Mouse (Mus musculus) ES-E14 (cell line): ENCODE data around the gene Zmiz1. TPM values are rescaled to one million over a fixed set of nuclear protein-coding genes. Genes with fewer than 3 reads are reported as not detected.

ENCODE experiments used
- DNase-seq: peaks from one replicate; pipeline ENCODE4 v3.0.0-alpha.2; 2013; ENCODE audit warnings: low read depth, low spot score
- H3K27ac ChIP-seq: 2 replicates; pipeline ENCODE4 v1.5.1; 2012; ENCODE audit warnings: low read depth, mild to moderate bottlenecking, low read length, moderate library complexity, mixed read lengths; ENCODE audit not compliant: poor library complexity, insufficient read depth, severe bottlenecking
- H3K36me3 ChIP-seq: 2 replicates; pipeline ENCODE4 v1.6.1; 2012; ENCODE audit warnings: mild to moderate bottlenecking, low read length, moderate library complexity, mixed read lengths; ENCODE audit not compliant: control insufficient read depth, poor library complexity, insufficient read depth, severe bottlenecking
- H3K4me1 ChIP-seq, 2 experiments: fragments of 150-350 bp in 1 of 2; sonication (generic) in 1 of 2; 2 replicates each; pipeline ENCODE4 v1.6.1; 2012; ENCODE audit warnings: low read length in 2 of 2, mild to moderate bottlenecking in 1 of 2, mixed read lengths in 1 of 2; ENCODE audit not compliant: control insufficient read depth in 2 of 2, insufficient read depth in 2 of 2, poor library complexity in 1 of 2
- H3K4me3 ChIP-seq, 2 experiments: fragments of 150-350 bp in 1 of 2; sonication (generic) in 1 of 2; 2 replicates each; pipeline ENCODE4 v1.5.1; 2012; ENCODE audit warnings: low read length in 2 of 2, low read depth in 1 of 2, mild to moderate bottlenecking in 1 of 2, mixed read lengths in 1 of 2; ENCODE audit not compliant: insufficient read depth in 1 of 2, poor library complexity in 1 of 2, severe bottlenecking in 1 of 2
- H3K9ac ChIP-seq: 2 replicates; pipeline ENCODE4 v1.6.1; 2012; ENCODE audit warnings: low read depth, mild to moderate bottlenecking, low read length, mixed read lengths; ENCODE audit not compliant: poor library complexity, insufficient read depth, severe bottlenecking
- H3K9me3 ChIP-seq: fragments of 150-350 bp; sonication (generic); 2 replicates; pipeline ENCODE4 v1.6.1; 2012; ENCODE audit warnings: low read depth, mild to moderate bottlenecking, low read length; ENCODE audit not compliant: control insufficient read depth, insufficient read depth
- CHD2 ChIP-seq: IDR thresholded peaks from 2 replicates; pipeline ENCODE4 v1.6.1; 2014; ENCODE audit warnings: mild to moderate bottlenecking, low read depth, low read length, inconsistent platforms
- HCFC1 ChIP-seq: IDR thresholded peaks from 2 replicates; pipeline ENCODE4 v1.6.1; 2012; ENCODE audit warnings: low read length, inconsistent platforms, borderline replicate concordance; ENCODE audit not compliant: insufficient read depth
- MAFK ChIP-seq: IDR thresholded peaks from 2 replicates; pipeline ENCODE4 v1.6.1; 2014; ENCODE audit warnings: mild to moderate bottlenecking, low read depth, low read length, inconsistent platforms; ENCODE audit not compliant: insufficient read depth
- ZC3H11A ChIP-seq: IDR thresholded peaks from 2 replicates; pipeline ENCODE4 v1.6.1; 2012; ENCODE audit warnings: low read depth, mild to moderate bottlenecking, inconsistent platforms, low read length, borderline replicate concordance
- ZNF384 ChIP-seq: IDR thresholded peaks from 2 replicates; pipeline ENCODE4 v1.6.1; 2012; ENCODE audit warnings: low read depth, low read length, inconsistent platforms
- in situ Hi-C, 2 experiments: fragments of 600-800 bp; cut with MboI; formaldehyde crosslinking; loops; one replicate each; pipeline ENCODE4 v1.15.1; 2025; ENCODE audit warnings: low sequenced_read_pairs in 2 of 2, inconsistent platforms in 1 of 2; ENCODE audit not compliant: unreplicated experiment in 2 of 2
- total RNA-seq: library from RNA; depleted of rRNA; stranded (reverse); fragments of 300-350 nt; gene quantifications from 2 replicates; pipeline ENCODE4 v1.2.3, GENCODE M21; 2012; rRNA removed

The Zmiz1 gene
- total RNA-seq, 1 experiment = 16.9 TPM

DNA sequence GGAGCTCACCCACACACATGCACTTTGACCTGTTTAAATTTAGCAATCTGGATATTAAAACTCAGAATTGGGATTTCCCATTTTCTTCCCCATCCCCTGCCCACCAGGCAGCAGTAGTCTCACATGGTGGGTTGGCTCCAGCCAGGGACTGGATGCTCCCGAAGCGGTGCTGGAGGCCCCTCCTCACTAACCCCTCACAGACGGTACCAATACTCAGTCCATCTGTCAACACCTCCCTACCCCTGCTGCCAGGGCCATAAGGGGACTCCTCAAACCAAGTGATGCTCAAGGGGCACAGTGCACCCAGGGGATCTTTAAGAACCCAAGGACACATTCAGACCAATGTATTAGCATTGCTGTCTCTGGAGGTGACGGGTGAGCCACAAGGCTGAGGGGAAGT is 251.7 kb downstream of the Zmiz1 start:
- TF ChIP-seq MAFK = no peak
- TF ChIP-seq ZNF384 = no peak
- no peak for TF ChIP-seq HCFC1
- TF ChIP-seq ZC3H11A = no peak
- TF ChIP-seq CHD2 = no peak
- no peak for DNase-seq
- H3K9me3 ChIP-seq = no peaks in the 10 kb centered on the region
- no peak overlapping the region for H3K27ac ChIP-seq
- H3K36me3 ChIP-seq = peaks cover 4% of the 10 kb centered on the region; the same call in 1 of the 2 replicates
- no peak overlapping the region for H3K9ac ChIP-seq
- no peak overlapping the region for H3K4me3 ChIP-seq
- in situ Hi-C loops = no loop called here
- peaks cover 0 to 9% of the 10 kb centered on the region in 2 experiments; a peak in 1 of 4 replicates for H3K4me1 ChIP-seq

GRCm38 (mm10) chr14:25711177-25711576 is 252.2 kb downstream of the Zmiz1 start:
- peaks cover 0 to 9% of the 10 kb centered on the region in 2 experiments; a peak in 1 of 4 replicates for H3K4me1 ChIP-seq
- in situ Hi-C loops = no loop called here
- no peak for DNase-seq
- no peaks in the 10 kb centered on the region for H3K9me3 ChIP-seq
- H3K9ac ChIP-seq = no peak overlapping the region
- H3K36me3 ChIP-seq = peaks cover 4% of the 10 kb centered on the region; the same call in 1 of the 2 replicates
- TF ChIP-seq HCFC1 (no peak), CHD2 (no peak), MAFK (no peak), ZNF384 (no peak), ZC3H11A (no peak)
- H3K27ac ChIP-seq = no peak overlapping the region
- no peak overlapping the region for H3K4me3 ChIP-seq

- H3K4me3 ChIP-seq = no peak overlapping the region
- peaks cover 4% of the 10 kb centered on the region; the same call in 1 of the 2 replicates for H3K36me3 ChIP-seq
- in situ Hi-C loops = no loop called here
- TF ChIP-seq ZNF384 (no peak), HCFC1 (no peak), CHD2 (no peak), ZC3H11A (no peak), MAFK (no peak)
- peaks cover 0 to 9% of the 10 kb centered on the region in 2 experiments; a peak in 1 of 4 replicates for H3K4me1 ChIP-seq
- no peaks in the 10 kb centered on the region for H3K9me3 ChIP-seq
- H3K9ac ChIP-seq = no peak overlapping the region
- no peak overlapping the region for H3K27ac ChIP-seq
- DNase-seq = no peak
These were observed 252.6 kb downstream of the Zmiz1 start for GRCm38 (mm10) chr14:25711602-25712001.

DNA sequence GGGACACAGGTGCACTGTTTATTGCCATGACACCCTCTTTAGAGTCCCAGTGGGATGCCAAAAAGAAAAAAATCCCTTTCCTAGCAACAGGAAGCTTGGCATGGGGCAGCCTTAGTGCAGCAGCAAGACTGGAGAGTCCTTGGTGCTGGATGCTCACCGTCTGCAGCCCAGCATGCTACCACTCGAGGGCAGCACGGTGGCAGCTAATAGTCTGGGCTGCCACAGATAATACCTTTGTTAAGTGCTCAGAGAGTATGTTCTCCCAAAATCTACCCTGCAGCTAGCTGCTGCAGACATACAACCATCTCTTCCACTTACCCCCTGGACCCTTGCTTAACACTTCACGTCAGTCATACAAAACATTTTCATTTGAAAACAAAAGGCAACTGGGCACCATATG is 254.5 kb downstream of the Zmiz1 start:
- H3K9ac ChIP-seq = no peak overlapping the region
- H3K36me3 ChIP-seq = peaks cover 4% of the 10 kb centered on the region; the same call in 1 of the 2 replicates
- DNase-seq = no peak
- H3K4me3 ChIP-seq = no peak overlapping the region
- in situ Hi-C loops = no loop called here
- no peaks in the 10 kb centered on the region for H3K9me3 ChIP-seq
- H3K4me1 ChIP-seq = peaks cover 2 to 14% of the 10 kb centered on the region in 2 experiments; a peak in 1 of 4 replicates
- TF ChIP-seq HCFC1 (no peak), ZC3H11A (no peak), CHD2 (no peak), MAFK (no peak), ZNF384 (no peak)
- no peak overlapping the region for H3K27ac ChIP-seq

Other genes with a start within 250 kb of the Zmiz1 start
- gene Ppif, start 235.0 kb downstream of the Zmiz1 start, total RNA-seq = 24.9 and 27.0 TPM in 2 replicates